Mouse (Mus musculus) spleen, postnatal 10 days (tissue): ENCODE results near the gene Trp53rkb.
A peak's percentile ranks its signal among the peaks of the same experiment; 100 is the strongest.

Experiments
- DNase-seq, 2 experiments: peaks; one replicate each; pipeline ENCODE4 v3.0.0; 2021 to 2022; ENCODE audit warnings: low spot score in 2 of 2

Gene Trp53rkb

DNA sequence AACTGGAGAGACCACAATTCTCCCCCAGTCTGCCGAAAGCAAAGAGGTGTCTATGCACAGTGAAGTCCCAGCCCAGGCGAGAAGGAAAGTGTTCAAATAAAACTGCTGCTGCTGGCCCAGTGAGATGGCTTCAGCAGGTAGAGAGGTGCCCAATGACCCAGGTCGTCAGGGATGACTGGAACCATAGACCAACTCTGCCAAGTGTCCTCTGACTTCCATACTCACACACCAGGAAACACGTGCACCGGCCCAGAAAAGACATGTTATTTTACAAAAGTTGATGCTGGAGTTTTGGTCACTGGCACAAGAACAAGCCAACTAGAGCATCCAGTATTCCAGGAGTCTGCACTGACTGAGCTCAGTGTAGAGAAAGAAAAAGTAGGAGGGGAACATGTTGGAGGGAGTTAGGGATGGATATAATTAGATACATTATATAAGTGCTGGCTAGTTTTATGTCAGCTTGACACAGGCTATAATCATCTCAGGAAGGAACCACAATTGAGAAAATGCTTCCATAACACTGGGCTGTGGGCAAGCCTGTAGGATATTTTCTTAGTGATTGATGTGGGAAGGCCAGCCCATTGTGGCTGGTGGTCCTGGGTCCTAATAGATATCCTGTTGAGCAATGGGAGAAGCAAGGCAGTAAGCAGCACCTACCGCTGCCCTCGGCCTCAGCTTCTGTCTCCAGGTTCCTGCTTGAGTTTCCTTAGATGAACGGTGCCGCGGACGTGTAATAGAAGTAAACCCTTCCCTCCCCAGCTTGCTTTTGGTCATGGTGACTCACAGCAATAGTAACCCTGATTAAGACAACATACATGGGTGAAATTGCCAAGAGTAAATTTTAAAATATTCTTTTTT lies 7.5 kb downstream of the Trp53rkb start:
- no peak for DNase-seq

DNA sequence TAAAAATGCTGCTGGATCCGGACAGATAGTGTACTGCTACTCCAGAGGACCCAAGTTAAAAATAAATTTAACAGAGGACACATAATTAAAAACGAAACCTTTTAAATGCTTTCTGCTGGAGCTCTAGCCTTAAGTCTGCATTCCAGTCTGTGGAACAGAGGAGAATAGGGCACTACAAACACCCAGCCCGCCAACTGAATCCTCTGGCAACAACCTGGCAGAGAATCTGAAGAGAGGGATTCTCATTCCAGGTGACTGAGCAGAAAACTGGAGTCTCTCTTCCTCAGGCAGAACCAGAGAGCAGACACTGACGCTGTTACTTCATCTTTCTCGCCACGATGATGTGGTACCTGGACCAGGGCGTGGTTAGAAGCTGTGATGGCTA lies 8.1 kb downstream of the Trp53rkb start:
- no peak for DNase-seq

DNA sequence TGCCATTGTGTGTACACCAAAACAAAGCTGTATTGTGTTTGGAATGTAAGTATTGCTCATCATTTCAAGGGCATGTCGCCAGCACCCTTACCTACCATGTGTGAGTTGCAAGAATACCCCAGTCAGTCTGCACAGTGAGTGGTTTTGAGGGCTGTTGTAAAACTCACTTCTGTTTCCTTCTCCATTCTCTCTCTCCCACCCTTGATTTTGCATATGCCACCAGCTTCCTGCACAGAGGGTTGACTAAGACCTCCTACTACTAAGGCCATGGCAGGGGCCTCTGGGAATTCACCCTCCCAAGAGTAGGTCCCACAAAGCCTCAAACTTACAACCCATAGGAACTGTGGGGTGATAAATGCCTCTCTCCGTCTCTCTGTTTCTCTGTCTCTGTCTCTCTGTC lies 9.1 kb downstream of the Trp53rkb start:
- no peak for DNase-seq

DNA sequence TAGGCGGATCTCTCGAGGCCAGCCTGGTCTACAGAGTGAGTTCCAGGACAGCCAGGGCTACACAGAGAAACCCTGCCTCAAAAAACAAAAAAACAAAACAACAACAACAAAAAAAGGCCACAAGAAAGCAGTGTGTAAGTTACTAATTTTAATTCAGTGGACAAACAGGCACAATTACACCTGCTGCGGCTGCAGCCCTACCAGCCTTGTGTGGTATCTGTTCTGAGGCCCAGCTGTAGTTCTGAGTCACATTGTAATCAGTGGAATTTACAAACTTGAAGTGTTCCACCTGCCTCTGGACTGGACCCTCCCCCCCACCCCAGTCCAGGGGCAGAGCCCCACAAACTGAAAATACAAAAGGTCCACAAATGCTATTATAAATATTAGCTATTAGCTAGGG lies 11.0 kb downstream of the Trp53rkb start:
- no peak for DNase-seq

DNA sequence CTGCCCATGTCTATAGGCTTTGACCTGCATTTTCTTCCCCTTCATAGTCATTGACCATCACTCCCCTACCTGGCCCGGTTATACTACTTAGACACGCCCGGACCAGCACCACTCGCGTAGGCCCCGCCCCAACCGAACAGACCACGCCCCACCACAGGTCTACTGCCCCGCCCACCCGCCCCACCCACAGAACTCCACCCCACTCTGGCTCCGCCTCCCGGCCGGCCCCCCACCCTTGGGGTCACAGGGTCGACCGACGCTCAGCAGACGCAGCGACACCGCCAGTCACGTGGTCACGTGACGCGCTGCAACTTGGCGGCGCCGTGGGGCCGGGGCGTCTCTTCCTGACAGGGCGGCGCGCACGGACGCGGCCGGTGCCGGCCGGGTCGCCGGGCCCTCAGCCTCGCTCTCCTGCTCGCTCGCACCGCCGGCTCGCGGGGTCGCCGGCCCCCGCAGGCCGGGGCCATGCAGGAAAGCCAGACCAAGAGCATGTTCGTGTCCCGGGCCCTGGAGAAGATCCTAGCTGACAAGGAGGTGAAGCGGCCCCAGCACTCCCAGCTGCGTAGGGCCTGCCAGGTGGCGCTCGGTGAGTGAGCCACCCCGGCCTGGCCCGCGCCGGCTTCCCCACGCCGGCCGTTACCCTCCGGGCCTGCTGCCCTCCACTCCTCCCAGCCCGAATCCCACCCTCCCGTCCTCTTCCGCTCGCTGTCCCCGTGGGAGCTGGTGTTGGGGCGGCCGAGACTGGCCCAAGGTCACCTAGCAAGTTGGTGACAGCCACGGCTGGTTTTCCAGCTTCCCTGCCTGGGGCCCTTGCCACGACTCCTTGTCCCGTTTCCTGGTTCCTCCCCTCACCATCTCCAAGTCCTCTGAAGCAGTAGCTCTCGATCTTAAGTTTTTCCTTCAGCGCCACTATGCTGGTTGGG lies 13.2 kb downstream of the Trp53rkb start, which contains the start of gene Arfgef2:
Gene Arfgef2 (plus strand): TSS at position 339 of the 923 bp plus-strand sequence.
- peak; percentile 86 to 95 for DNase-seq

DNA sequence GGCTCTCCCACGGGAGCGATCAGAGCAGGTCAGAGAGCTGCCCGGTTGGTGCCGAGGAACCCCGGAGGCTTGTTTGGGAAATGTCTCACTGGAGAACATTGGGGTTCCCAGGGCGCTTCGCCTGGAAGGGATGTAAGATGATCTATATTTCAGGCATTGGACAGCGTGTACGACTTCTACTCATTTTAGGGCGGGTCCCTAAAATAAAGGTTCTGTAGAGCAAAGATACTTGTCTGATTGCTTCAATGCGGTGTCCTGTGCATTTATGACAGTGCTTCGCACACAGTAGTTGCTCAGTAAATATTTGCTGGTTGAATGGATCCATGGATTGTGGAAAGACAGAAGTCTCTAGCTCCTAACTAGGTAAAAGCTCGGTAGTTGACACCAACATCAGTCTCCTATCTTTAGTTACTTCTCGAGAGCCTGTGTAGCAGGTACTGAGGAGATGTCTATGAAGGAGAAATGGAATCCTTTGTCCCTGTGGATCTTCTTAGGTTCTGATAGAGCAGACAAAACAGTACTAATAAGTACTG lies 13.9 kb downstream of the Trp53rkb start:
- no peak for DNase-seq

DNA sequence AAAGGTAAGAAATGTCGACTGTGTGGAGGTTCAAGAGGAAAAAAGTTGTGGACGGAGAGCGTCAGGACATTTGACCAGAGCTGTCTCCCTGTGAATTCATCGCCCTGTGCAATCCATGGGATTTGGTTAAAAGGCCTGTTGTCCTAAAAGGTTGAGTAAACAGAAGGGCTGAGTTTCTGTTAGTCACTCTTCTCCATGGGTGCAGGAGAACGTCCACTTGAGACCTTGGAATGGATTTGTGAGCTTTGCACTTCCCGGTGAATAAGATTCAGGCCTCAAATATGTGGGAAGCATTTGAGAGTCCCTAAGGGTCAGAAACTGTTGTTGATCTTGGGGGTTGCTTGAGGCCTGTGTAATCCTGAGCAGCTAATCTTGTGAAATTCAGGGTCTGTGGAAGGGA lies 14.5 kb downstream of the Trp53rkb start:
- DNase-seq: no peak

DNA sequence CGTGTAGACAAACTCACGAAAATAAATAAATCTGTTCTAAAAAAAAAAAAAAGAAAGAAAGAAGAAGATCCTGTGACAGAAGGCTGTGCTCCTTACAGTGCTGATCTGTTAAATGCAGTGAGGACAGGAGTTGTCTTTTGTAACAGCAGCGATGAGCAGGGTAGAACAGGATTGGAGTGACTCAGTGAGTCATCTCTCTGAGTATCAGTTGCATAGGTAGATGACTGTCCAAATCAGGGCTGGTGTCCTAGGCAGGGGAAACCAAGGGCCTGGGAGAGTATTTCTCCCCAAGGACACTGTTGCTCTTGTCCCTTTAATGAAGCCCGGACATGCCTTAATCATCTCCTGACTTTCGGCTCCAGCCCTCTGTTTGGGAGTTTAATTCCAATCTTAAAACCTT lies 17.2 kb downstream of the Trp53rkb start:
- no peak for DNase-seq

DNA sequence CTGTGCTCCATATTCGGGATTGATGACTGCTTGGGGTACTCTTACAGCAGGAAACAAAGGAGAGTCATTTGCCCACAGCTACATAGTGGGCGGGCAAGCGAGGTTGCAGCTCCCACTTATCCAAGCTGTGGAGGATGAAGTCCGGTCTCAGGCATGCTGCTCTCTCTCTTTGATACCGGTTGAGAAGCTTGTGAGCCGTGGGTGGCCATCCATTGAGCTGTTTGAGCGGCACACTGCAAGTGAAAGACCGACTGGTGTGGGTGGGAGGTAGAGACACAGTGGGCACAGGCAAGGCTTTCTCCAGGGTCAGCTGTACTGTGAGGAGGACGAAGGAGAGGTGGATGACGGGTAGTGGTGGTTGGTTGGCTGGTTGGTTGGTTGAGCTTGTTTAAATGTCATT lies 18.5 kb downstream of the Trp53rkb start:
- no peak for DNase-seq

DNA sequence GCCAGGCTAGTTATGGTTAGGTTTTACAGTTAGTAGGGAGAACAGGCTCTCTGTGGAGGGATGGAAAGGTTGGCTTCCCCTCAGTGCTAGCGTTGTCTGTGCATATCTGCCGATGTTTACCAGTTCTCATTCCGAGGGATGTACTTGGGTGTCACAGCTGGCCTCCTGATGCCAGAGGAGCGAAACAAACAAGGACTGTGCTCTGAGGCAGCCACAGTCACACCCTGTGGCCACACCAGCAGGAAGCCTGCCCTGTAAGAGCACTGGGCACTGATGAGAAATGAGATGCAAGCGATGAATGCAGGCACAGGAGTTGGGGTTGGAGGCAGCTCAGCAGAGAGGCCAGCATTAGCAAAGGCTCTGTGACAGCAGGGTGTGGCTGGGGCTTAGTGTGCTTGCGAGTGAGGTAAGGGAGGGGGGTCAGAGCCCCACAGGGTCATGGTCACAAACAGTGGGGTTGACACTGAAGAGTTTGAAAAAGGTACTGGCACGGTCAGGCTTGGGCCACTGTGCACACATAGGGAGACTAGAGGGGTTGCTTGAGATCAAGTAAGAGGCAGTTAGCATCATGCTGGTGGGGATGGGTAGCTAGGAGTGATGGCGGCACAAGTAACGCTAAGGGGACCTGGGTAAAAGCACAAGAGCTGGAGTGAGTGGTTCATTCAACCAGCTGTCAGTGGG lies 26.3 kb downstream of the Trp53rkb start:
- no peak for DNase-seq

DNA sequence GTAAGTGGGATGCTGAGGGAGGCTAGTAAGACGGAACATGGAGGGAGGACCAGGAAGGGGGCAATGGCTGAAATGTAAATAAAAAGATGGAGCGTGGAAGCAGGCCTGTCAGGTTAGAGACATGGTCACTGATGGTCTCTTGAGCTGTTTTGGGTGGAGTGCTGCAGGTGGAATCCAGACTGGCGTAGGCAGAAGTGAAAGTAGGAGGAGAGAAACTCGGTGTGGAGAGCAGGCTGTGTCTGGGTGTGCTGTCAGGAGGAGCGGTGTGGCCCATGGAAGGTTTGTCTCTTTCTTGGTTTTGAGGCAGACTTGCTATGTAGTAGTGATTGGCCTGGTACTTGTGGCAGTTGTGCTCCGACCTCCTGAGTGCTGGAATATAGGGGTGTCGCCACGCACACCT lies 27.5 kb downstream of the Trp53rkb start:
- no peak for DNase-seq

DNA sequence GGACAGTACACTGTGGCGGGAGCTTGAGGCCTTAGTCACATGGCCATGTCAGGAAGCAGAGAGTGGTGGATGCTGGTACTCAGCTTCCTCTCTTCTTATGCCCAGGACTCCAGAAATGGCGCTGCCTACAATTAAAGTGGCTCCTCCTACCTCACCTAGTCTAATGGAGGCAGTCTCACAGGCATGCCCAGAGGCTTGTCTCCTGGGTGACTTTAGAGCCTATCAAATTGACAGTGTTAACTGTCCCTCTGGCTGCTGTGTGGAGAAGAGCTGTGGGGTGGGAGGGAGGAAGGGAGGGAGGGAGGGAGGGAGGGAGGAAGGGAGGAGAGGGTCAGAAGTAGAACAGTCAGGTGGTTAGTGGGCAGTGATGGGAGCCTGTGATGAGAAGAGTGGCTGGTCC lies 28.5 kb downstream of the Trp53rkb start:
- DNase-seq: no peak

DNA sequence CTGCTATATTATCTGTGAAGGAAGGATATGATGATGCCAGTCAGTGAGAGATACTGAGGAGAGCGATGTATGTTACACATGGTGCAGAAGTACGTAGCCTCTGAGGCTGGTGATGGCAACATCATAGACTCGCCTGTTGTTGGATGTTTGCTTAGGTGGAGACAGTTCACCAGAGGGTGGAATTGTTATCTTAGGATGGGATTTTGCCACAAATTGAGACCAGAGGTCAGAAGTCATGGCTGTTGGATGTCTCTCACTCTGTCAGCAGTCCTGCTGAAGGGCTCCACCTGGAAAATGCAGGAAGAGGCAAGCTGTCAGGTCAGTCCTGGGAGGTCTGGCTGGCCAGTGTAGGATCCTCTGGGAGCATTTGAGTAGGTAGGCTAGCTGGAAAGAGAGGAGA lies 29.1 kb downstream of the Trp53rkb start:
- DNase-seq: no peak

DNA sequence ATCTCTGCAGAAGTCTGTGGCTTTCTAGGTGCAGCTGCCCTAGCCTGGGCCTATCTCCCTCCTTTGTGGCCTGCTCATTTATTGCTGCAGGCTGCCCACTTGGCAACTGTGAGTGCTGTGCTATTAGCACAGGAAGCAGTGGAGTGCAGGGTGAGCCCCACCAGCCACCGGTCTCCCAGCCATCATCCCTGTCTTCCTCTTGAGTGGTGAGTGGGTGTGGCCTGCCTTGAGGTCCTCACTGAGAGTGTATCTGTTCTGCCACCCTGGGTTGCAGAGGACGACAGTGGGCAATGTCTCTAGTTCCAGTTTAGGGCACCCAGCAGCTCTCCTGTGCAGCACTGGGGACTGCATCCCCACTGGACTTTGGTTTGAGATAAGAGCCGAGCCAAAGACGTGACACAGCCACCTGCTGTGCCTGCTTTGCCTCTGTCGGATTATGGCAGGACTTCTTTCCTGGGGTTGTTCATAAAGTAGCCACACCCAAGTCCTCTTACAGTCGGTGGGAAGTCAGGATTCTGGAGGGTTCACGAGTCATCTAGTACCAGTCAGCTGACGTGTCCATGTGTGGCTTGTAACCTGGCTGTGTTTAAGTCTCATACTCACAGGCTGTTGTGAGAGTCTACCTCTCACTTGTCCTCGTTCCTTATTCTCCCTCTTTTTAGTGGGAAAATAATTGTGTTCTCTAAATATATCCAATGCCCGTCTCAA lies 29.9 kb downstream of the Trp53rkb start:
- no peak for DNase-seq

DNA sequence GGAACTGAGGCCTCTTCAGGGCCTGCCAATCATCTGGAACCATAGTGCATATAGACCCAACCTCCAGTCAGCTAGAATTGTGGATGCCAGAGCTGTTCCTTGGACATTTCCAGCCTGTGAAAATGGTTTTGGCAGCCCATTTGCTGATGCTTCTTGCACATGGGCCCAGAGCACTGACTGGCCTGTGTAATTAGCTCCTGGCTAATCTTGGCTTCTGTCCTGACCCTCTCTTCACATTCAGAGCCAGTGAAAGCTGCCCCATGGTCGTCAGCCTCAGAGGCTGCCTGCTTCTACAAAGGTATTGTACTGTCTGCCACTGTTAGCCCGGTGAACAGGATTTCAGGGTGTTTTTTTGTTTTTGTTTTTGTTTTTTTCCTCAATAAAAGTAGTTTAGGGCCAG lies 30.6 kb downstream of the Trp53rkb start:
- no peak for DNase-seq

DNA sequence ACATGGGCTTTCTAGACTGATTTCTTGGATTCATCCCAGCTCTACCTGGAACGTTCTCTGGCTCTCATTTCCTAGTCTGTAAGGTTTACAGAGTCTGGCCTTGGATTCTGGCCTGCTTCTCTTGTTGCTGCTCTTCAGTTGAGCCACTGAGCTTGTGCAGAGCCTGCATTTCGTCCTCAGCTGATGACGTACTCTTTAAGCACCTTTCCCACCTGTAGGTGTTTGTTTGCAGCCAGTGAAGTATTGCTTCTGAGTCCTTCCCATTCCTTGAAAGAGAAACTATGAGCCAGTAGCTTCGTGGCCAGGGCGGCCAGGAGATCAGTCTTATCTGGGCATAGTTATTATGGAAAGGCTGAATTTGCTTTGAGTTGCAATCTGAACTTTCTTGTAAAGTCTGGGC lies 32.1 kb downstream of the Trp53rkb start:
- no peak for DNase-seq

DNA sequence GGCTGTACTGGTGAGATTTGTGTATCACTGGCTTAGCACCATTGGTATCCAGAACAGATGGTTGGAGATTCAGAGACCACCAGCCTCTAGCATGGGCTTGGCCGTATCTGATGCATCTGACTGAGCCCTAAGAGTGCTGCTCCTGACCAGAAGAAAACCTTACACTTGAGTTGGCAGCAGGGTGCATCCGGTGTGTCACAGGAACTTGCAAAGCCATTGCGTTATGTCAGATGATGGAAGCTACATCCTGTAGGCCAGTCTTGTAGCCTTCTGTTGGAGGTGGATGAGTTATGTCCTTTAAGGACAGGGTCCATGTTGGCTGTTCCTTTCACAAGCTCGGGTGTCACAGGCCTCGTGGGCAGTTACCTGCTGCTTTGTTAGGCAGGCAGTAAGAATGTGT lies 32.7 kb downstream of the Trp53rkb start:
- no peak for DNase-seq

DNA sequence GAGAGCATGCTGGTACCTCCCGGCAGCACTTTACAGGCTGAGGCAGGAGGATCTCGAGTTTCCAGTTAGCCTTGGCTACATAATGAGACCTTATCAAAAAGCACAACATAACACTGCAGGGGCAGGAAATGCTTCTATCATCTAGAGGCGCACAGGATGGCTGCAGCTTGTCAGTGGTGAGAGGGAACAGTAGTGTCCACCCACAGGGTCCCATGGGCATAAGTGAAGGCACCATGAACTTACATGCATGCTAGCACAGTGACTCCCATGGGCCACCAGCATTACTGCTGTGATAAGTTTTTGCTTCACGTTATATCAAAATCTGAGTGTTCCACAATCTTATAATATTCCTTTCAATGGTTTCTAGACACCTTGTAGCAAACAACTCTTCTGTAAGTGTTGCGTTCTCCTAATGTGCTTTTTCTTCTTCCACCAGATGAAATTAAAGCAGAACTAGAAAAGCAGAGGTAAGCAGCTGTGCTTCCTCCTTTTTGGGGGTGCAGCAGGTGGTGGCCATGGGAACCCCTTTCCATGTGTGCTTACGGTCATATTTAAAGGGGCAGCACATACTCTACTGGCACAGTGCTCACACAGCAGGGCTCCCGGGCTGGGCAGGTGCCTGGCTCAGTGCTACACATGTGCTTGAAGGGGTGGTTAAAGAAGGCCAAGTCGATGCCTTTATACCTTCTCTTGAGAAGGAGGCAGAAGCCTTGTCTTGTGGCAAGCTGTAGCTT lies 34.3 kb downstream of the Trp53rkb start:
- peak in 1 of 2 experiments; percentile 55 for DNase-seq

DNA sequence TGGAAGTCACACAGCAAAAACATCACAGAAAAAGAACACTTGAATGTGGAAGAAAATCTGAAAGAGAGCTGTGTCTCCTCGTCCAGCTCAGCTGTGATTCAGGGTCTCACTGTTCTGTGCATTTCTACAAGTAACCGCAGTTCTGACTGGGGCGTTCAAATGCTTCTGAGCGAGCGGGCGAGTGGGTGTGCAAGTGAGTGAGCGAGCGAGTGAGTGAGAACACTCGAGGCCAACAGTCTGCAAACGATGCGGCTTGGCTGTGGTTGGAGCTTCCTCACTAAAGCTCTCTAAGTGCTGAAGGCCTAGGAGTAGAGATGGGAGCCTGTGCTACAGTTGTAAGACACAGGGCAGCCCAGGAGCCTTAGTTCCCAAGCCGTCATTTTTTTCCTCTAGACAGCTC lies 36.0 kb downstream of the Trp53rkb start:
- no peak for DNase-seq

DNA sequence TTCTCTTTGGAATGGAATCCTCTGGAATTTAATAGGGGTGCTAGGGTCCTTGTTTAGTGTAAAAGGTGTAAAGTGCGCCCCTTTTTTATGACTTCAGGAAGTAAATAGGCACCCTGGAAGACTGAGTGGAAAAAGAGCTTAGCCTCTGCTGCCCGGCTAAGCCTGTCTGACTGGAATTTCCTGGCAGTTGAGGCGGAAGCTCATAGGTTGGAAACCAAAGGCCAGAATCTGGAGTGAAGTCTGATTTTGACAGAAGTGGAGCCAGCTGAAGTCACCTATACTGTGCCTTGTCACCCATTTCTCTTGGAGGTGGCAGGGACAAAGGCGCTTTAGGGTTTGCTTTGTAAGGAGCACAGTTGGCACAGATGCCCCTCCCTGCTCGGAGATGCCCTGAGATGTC lies 38.0 kb downstream of the Trp53rkb start:
- no peak for DNase-seq

DNA sequence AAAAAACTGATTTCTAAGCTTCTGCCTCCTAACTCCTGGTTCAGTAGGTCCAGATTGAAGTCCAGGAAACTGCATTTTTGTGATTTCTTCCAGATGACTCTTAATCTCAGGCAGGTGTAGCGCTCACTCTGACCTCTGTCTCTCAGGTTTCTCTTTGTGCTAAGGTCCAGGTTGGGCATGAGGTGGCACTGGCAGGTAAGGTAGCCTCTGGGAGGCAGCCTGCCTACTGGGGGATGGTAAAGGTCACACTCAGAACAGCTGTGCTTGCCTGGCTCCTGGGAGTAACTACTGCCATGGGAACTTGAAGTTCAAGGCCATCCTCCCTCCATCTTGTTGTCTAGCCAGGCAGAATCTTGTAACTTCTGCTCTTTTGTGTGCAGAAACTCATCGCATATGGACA lies 41.8 kb downstream of the Trp53rkb start:
- no peak for DNase-seq
